Mouse (Mus musculus) limb, embryonic 13.5 days (tissue): Measurements from ENCODE around the gene Rnf135. TPM values are rescaled to one million over a fixed set of nuclear protein-coding genes. Genes with fewer than 3 reads are reported as not detected.

Experiments
- ATAC-seq: fragments of 200-750 bp; cut with Nextera tagmentation; 2 replicates; pipeline ENCODE4 v1.8.0; 2017; ENCODE audit warnings: low read depth, moderate number of reproducible peaks, moderate TSS enrichment; ENCODE audit not compliant: low FRiP score
- H3K27ac ChIP-seq: fragments of 300-500 bp; sonication (generic); 2 replicates; pipeline ENCODE4 v1.5.1; 2015; ENCODE audit warnings: inconsistent platforms, mild to moderate bottlenecking, moderate library complexity
- H3K27me3 ChIP-seq: fragments of 300-500 bp; sonication (generic); 2 replicates; pipeline ENCODE4 v1.6.1; 2015; ENCODE audit warnings: mild to moderate bottlenecking, inconsistent platforms
- H3K36me3 ChIP-seq: fragments of 300-500 bp; sonication (generic); 2 replicates; pipeline ENCODE4 v1.6.1; 2015; ENCODE audit warnings: inconsistent platforms, mild to moderate bottlenecking, moderate library complexity
- H3K4me1 ChIP-seq: fragments of 300-500 bp; sonication (generic); 2 replicates; pipeline ENCODE4 v1.6.1; 2015; ENCODE audit warnings: inconsistent platforms
- H3K4me2 ChIP-seq: fragments of 300-500 bp; sonication (generic); replicated peaks from 2 replicates; pipeline ENCODE4 v1.6.1; 2015; ENCODE audit warnings: inconsistent platforms, mild to moderate bottlenecking, moderate library complexity
- H3K4me3 ChIP-seq: fragments of 300-500 bp; sonication (generic); 2 replicates; pipeline ENCODE4 v1.5.1; 2015; ENCODE audit warnings: moderate library complexity, mild to moderate bottlenecking, inconsistent platforms
- H3K9ac ChIP-seq: fragments of 300-500 bp; sonication (generic); 2 replicates; pipeline ENCODE4 v1.6.1; 2015; ENCODE audit warnings: mild to moderate bottlenecking, inconsistent platforms
- H3K9me3 ChIP-seq: fragments of 300-500 bp; sonication (generic); 2 replicates; pipeline ENCODE4 v1.6.1; 2016; ENCODE audit warnings: inconsistent platforms
- whole genome bisulfite sequencing: fragments of 180-500 bp; shearing (Covaris S2); methylation state at CpG from one replicate; pipeline ENCODE4 v1.1.7; 2015; 5-methylcytosine and 5-hydroxymethylcytosine counted together
- polyA plus RNA-seq: library from polyadenylated mRNA; unstranded; fragments of >200 nt; fragmentation: Nextera tagmentation; extraction: Ambion mirVana; gene quantifications from 2 replicates; pipeline ENCODE4 v1.2.1, GENCODE M21; 2015

The Rnf135 gene
- polyA plus RNA-seq, 1 experiment from 2014 or later = 7.5 TPM

DNA sequence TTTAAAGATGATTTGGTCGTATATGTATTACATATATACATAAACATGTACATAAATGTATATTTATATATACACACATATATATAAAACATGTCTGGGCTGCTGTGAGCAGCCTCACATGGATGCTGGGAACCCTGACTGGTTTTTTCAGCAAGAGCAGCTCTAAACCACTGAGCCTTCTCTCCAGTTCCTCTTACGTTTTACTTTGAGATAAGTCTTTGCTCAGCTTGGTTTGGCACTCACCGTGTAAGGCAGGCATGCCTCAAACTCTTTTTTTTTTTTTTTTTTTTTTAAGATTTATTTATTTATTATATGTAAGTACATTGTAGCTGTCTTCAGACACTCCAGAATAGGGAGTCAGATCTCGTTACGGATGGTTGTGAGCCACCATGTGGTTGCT lies 33.1 kb upstream of the Rnf135 start:
- no peak overlapping the region for H3K9ac ChIP-seq
- no peaks in the 10 kb centered on the region for H3K36me3 ChIP-seq
- H3K4me1 ChIP-seq = 0 out of 2 replicates have a peak, but pooled peaks cover 7% of the 10 kb centered on the region
- no peak overlapping the region for H3K4me2 ChIP-seq
- H3K27ac ChIP-seq = no peak overlapping the region
- 77% methylated on average over 5 of the region's 5 CpGs for WGBS
- no peak overlapping the region for H3K4me3 ChIP-seq
- H3K27me3 ChIP-seq = peaks cover 45% of the 10 kb centered on the region
- H3K9me3 ChIP-seq = no peaks in the 10 kb centered on the region
- no peak for ATAC-seq

DNA sequence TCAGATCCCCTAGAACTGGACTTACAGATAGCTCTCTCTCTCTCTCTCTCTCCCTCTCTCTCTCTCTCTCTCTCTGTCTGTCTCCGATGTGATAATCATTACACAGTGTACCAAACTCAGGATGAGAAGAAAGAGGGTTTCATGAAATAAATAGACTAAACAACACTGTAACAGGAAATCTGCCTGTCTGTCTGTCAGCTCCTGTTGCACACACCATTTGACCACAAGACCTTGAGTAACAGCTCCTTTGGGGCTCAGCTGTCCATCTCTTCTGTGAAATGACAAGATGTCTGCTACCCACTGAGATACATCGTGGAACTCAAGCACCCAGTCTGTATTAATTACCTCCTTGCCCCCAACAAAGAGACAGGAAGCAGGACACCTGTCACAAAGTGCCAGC lies 32.1 kb upstream of the Rnf135 start:
- Histone ChIP-seq H3K9ac (no peak overlapping the region), H3K4me1 (0 out of 2 replicates have a peak, but pooled peaks cover 7% of the 10 kb centered on the region), H3K36me3 (no peaks in the 10 kb centered on the region), H3K27ac (no peak overlapping the region), H3K4me2 (no peak overlapping the region), H3K27me3 (peaks cover 53% of the 10 kb centered on the region), H3K4me3 (no peak overlapping the region), H3K9me3 (no peaks in the 10 kb centered on the region)
- no peak for ATAC-seq
- WGBS = 66% methylated on average over 2 of the region's 2 CpGs

DNA sequence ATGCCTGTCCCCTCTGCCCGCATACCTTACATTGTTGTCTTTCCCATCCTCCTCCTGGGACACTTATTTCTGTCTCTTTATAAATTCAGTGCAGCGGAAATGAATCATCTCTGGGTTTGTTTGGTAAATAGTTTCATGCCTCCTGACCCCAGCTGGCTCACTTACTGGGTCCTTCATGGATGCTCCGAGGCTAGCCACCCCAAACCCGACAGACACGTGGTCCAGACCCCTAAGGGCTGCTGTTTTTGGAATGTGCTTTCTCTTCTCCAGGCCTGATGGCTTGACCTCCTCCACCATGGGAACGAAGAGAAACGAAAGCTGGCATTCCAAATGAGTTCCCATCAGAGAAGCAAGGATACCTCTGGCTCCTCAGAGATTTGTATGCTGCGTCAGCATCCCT lies 31.3 kb upstream of the Rnf135 start:
- ATAC-seq = no peak
- no peaks in the 10 kb centered on the region for H3K36me3 ChIP-seq
- WGBS = 78% methylated on average over 8 of the region's 8 CpGs
- H3K27ac ChIP-seq = no peak overlapping the region
- no peak overlapping the region for H3K4me2 ChIP-seq
- no peaks in the 10 kb centered on the region for H3K9me3 ChIP-seq
- H3K27me3 ChIP-seq = peaks cover 59% of the 10 kb centered on the region
- no peak overlapping the region for H3K9ac ChIP-seq
- H3K4me1 ChIP-seq = 0 out of 2 replicates have a peak, but pooled peaks cover 7% of the 10 kb centered on the region
- H3K4me3 ChIP-seq = no peak overlapping the region

DNA sequence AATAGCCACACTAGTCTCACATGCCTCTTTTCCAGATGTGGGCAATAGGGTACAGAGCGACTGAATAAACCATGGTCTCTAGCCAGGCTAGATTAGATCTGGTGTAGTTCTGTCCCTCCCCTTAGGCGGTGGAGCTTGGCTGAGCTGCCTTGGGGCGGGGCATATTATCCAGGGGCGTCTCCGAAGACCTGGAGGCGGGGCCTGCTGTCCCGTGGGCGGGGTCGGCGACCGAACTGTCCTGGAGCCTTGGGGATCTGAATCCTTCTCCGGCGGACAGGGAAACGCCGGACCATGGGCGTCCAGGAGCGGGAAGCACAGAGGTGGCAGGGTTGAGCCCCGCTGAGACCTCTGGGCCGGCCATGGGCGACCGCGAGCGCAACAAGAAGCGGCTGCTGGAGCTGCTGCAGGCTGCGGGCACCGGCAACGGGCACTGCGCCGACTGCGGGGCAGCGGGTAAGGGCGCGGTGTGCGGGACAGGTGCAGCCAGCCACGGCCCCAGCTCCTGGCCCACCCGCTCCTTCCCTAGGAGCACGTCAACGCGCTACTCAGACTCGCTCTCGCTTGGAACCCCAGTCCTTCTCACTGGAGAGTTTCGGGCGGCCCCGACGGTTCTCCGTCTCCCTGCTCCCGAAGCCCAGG lies 29.7 kb upstream of the Rnf135 start, which contains the start of gene Adap2:
Gene Adap2 (plus strand): TSS at position 249 of the 639 bp plus-strand sequence.
- H3K27me3 ChIP-seq = peaks cover 65% of the 10 kb centered on the region
- WGBS = 1% methylated on average over 41 of the region's 47 CpGs
- H3K27ac ChIP-seq = no peak within 1 kb of the TSS
- H3K4me2 ChIP-seq = peak within 1 kb of the TSS; percentile 75
- H3K4me1 ChIP-seq = 0 out of 2 replicates have a peak, but pooled peaks cover 7% of the 10 kb centered on the region
- H3K9me3 ChIP-seq = no peaks in the 10 kb centered on the region
- ATAC-seq = peak; percentile 85
- H3K9ac ChIP-seq = peak within 1 kb of the TSS; percentile 50
- peak within 1 kb of the TSS; percentile 53 for H3K4me3 ChIP-seq
- no peaks in the 10 kb centered on the region for H3K36me3 ChIP-seq

DNA sequence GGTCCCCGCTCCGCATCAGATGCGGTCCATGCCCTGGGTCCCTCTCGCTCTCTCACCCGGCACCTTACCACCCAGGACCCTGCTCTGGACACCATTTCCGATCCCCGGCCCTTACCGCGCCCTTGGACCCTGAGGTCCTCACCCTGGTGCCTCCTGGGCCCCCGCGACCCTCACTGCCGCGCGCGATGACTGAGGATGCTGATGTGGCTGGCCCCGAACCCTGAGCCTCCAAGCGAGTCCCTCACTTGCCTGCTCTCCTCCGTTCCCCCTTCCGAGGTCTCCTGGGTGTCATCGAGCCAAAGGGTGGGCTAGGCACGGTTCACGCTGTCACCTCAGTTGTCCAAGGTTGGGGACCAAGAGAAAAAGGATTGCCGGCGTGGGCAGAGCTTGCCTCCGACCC lies 29.1 kb upstream of the Rnf135 start:
- Histone ChIP-seq H3K27me3 (peaks cover 71% of the 10 kb centered on the region), H3K4me3 (peak overlapping the region; percentile 53), H3K9me3 (no peaks in the 10 kb centered on the region), H3K9ac (peak overlapping the region; percentile 50; the same call in 1 of the 2 replicates), H3K4me2 (peak overlapping the region; percentile 75), H3K36me3 (no peaks in the 10 kb centered on the region), H3K27ac (no peak overlapping the region), H3K4me1 (0 out of 2 replicates have a peak, but pooled peaks cover 7% of the 10 kb centered on the region)
- ATAC-seq = no peak
- 25% methylated on average over 25 of the region's 25 CpGs for WGBS

DNA sequence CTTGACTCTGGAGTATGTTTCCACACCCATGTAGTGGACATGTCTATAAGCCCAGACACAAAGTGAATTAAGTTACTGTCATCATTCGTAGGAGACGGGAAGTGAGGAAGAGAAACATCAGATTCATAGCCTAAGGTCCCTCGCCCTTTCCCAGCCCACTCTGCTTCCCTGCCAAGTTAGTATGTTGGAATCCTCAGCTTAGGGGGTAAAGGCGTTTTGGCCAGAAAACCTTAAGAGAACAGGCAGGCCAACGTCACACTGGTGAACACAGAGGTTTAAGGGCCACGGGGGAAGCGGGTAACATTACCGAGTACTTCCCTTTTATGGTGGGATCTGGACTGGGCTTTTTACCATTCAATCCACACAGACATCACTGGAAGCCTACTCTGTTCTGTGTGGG lies 28.1 kb upstream of the Rnf135 start:
- peaks cover 71% of the 10 kb centered on the region for H3K27me3 ChIP-seq
- 80% methylated on average over 8 of the region's 8 CpGs for WGBS
- no peak for ATAC-seq
- H3K4me3 ChIP-seq = no peak overlapping the region
- H3K4me1 ChIP-seq = 0 out of 2 replicates have a peak, but pooled peaks cover 7% of the 10 kb centered on the region
- no peaks in the 10 kb centered on the region for H3K36me3 ChIP-seq
- H3K27ac ChIP-seq = no peak overlapping the region
- no peak overlapping the region for H3K9ac ChIP-seq
- no peak overlapping the region for H3K4me2 ChIP-seq
- no peaks in the 10 kb centered on the region for H3K9me3 ChIP-seq

DNA sequence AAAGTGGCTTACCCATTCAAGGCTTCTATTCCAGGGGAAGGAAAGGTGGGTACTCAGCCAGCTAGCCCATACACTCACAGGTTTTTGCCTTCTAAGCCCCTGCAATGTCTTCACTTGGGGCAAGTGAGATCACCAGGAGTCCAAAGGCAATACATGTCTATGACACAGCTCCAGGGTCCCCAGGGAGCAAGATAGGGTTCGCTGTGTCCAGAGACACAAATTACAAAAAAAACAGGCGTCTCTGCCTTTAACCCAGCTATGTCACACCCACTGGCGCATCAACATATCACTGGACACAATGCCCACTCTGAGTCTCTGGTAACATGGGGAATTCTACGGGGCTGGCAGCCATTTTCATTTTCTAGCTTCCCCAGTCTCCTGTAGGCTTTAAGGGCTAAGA lies 27.7 kb upstream of the Rnf135 start:
- WGBS = 83% methylated on average over 4 of the region's 4 CpGs
- H3K27ac ChIP-seq = no peak overlapping the region
- H3K9me3 ChIP-seq = no peaks in the 10 kb centered on the region
- 0 out of 2 replicates have a peak, but pooled peaks cover 7% of the 10 kb centered on the region for H3K4me1 ChIP-seq
- no peak overlapping the region for H3K4me3 ChIP-seq
- no peak overlapping the region for H3K9ac ChIP-seq
- peaks cover 70% of the 10 kb centered on the region for H3K27me3 ChIP-seq
- no peak overlapping the region for H3K4me2 ChIP-seq
- ATAC-seq = no peak
- H3K36me3 ChIP-seq = no peaks in the 10 kb centered on the region

DNA sequence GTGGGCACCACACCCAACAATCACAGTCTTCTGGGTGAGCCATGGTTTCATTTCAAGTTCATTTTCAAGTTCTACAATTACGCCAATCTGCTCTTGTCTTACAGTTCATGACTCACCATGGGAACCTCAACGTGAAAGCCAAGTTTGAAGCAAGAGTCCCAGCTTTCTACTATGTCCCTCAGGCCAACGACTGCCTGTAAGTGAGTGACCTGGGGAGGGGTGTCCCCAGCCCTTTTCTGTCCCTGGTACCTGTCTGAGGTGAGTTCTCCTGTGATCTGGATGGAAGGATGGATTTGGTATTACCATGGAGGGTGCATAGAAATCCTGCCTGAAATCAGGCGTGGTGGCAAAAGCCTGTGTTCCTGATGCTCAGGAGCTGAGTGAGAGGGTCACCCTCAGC lies 26.8 kb upstream of the Rnf135 start:
- Histone ChIP-seq H3K27me3 (peaks cover 63% of the 10 kb centered on the region), H3K9ac (no peak overlapping the region), H3K4me1 (0 out of 2 replicates have a peak, but pooled peaks cover 7% of the 10 kb centered on the region), H3K9me3 (no peaks in the 10 kb centered on the region), H3K27ac (no peak overlapping the region), H3K4me3 (no peak overlapping the region), H3K4me2 (no peak overlapping the region), H3K36me3 (no peaks in the 10 kb centered on the region)
- no peak for ATAC-seq
- WGBS = 82% methylated on average over 4 of the region's 4 CpGs

DNA sequence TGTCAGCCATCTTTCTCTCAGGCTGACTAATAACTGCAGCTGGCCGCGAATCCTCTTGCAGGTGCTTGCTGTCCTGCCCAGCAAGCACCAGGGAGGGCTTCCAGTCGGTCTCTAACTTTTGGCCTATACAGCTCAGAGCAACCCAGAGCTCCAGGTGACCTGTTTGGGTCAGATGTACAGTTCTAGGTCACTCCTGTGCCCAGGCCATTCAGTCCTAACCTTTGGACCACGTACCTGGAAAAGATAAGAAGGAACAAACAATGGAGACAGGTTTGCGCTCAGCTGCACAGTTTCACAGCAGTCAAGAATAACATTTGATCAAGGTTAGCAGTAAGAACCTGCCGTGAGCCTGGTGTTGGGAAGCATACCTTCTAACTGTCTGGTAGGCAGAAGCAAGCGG lies 24.6 kb upstream of the Rnf135 start:
- 84% methylated on average over 7 of the region's 7 CpGs for WGBS
- ATAC-seq = no peak
- H3K4me2 ChIP-seq = no peak overlapping the region
- no peak overlapping the region for H3K27ac ChIP-seq
- no peaks in the 10 kb centered on the region for H3K9me3 ChIP-seq
- H3K27me3 ChIP-seq = peaks cover 41% of the 10 kb centered on the region
- 0 out of 2 replicates have a peak, but pooled peaks cover 1% of the 10 kb centered on the region for H3K4me1 ChIP-seq
- H3K36me3 ChIP-seq = no peaks in the 10 kb centered on the region
- H3K9ac ChIP-seq = no peak overlapping the region
- H3K4me3 ChIP-seq = no peak overlapping the region

DNA sequence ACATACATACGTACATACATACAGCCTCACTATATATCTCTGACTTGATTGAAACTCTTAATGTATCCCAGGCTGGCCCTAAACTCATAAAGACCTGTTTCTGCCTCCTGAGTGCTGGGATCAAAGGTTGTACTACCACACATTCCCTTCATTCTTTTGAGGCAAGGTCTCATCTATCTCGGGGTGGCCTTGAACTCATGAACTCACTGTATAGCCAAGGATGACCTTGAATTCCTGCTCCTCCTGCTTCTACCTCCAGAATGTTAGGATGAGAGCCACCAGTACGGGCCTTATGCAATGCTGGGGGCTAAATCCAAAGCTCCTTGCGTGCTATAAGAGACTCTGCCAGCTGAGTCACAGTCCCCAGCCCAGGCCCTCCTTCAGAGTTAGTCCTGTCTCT lies 22.6 kb upstream of the Rnf135 start:
- Histone ChIP-seq H3K36me3 (no peaks in the 10 kb centered on the region), H3K4me2 (no peak overlapping the region), H3K27me3 (peaks cover 21% of the 10 kb centered on the region), H3K27ac (no peak overlapping the region), H3K4me3 (no peak overlapping the region), H3K9ac (no peak overlapping the region), H3K4me1 (no peaks in the 10 kb centered on the region), H3K9me3 (no peaks in the 10 kb centered on the region)
- WGBS = 82% methylated on average over 4 of the region's 4 CpGs
- no peak for ATAC-seq

DNA sequence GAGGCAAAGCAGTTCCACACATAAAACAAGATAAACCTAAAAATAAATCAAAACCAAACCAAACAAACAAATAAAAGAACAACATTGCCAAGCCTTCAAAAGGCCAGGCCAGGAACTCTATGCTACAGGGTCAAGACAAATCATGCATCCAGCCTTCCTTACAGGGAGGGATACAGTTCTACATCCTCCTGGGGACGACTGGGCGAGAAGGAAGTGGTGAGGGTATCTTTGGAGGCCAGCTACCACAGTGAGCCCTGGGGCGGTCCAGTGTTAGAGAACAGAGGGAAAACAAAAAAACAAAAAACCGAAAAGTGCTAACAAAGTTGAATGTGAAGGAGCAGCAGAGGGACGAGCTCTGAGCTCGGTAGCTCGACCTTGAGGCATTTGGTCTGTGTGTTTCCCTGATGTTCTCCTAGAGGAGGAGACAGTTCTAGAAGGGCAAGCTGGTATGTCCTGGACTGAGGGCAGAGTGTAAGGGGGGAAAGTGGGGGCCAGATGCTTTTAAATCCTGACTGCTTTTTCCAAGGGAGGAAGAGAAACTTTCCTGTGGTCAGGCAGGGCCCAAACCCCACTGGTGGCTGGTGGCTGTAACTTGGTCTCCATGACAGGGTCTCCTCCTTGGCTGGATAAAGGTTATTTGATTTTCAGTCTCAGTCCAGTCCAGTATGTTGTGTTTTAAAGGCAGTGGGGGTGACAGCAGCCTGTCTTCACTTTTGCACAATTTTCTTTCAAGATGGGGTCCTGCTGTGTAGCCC lies 20.1 kb upstream of the Rnf135 start:
- Histone ChIP-seq H3K27me3 (0 out of 2 replicates have a peak, but pooled peaks cover 7% of the 10 kb centered on the region), H3K4me3 (no peak overlapping the region), H3K9ac (no peak overlapping the region), H3K4me1 (no peaks in the 10 kb centered on the region), H3K27ac (no peak overlapping the region), H3K4me2 (no peak overlapping the region), H3K36me3 (no peaks in the 10 kb centered on the region), H3K9me3 (no peaks in the 10 kb centered on the region)
- ATAC-seq = no peak
- WGBS = 72% methylated on average over 7 of the region's 7 CpGs

DNA sequence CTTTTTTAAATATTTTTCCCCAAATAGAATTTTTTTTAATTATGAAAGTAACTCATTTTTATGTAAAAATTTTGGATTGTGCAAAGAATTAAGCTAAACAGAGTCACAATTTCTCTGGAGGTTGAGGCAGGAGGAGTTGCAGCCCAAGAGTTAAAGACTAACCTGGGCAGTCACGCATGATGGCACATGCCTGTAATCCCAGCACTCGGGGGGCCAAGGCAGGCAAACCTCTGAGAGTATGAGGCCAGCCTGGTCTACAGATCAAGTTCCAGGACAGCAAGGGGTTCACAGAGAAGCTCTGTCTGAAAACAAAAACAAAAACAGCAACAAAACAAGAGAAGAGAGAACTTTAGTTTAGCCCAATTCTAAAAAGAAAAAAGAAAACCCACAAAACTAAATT lies 19.4 kb upstream of the Rnf135 start:
- no peak overlapping the region for H3K4me3 ChIP-seq
- H3K9ac ChIP-seq = no peak overlapping the region
- H3K36me3 ChIP-seq = no peaks in the 10 kb centered on the region
- H3K4me1 ChIP-seq = no peaks in the 10 kb centered on the region
- H3K27ac ChIP-seq = no peak overlapping the region
- H3K27me3 ChIP-seq = 0 out of 2 replicates have a peak, but pooled peaks cover 3% of the 10 kb centered on the region
- no peak for ATAC-seq
- H3K9me3 ChIP-seq = no peaks in the 10 kb centered on the region
- H3K4me2 ChIP-seq = no peak overlapping the region
- 71% methylated on average over 2 of the region's 2 CpGs for WGBS
